Mouse (Mus musculus) embryonic stem cell, embryonic (primary cell): ENCODE data around the gene Ptpn1.

Source experiments
- CTCF ChIA-PET, 4 experiments: fragments of 300-600 bp in 2 of 4; fragments of 350-600 bp in 2 of 4; sonication (Branson Sonifier 250); formaldehyde crosslinking; loops; one replicate each; lab custom pipeline; 2022; ENCODE audit warnings: inconsistent platforms in 2 of 4; lab: Charles Lee
- POLR2A ChIA-PET, 4 experiments: fragments of 300-600 bp in 2 of 4; fragments of 350-600 bp in 2 of 4; sonication (Branson Sonifier 250); formaldehyde crosslinking; loops; one replicate each; lab custom pipeline; 2022; ENCODE audit warnings: antibody characterized with exemption in 4 of 4, inconsistent platforms in 1 of 4; lab: Charles Lee

Gene Ptpn1

GRCm38 (mm10) chr2:167950681-167951080 is 18.8 kb downstream of the Ptpn1 start:
- CTCF ChIA-PET: no interaction called here
- POLR2A ChIA-PET: interaction anchor here in 1 of 4 experiments (0.9 kb wide), 1 partner anchor 18 kb away, joined by 3 read pairs; the partner anchor contains the start of gene Ptpn1

- CTCF ChIA-PET: interaction anchor here in 1 of 4 experiments (1.1 kb wide), 1 partner anchor 34 kb away, joined by 3 read pairs; no protein-coding TSS in a partner anchor
- POLR2A ChIA-PET: interaction anchor here in 3 of 4 experiments (0.6 to 1.8 kb wide), 4 partner anchors 10 to 19 kb away, joined by 3 to 8 read pairs (median 6); partner anchors contain the start of gene Ptpn1 (in 1 of the 3)
Measured at GRCm38 (mm10) chr2:167951301-167952211, 19.7 kb downstream of the Ptpn1 start.

- POLR2A ChIA-PET: interaction anchor here in 2 of 4 experiments (0.8 to 2.1 kb wide), 4 partner anchors 8 to 29 kb away, joined by 3 to 8 read pairs (median 4); no protein-coding TSS in a partner anchor
- CTCF ChIA-PET: interaction anchor here in 2 of 4 experiments (0.6 to 1.2 kb wide), 3 partner anchors 12 to 97 kb away, joined by 3 to 4 read pairs (median 3); no protein-coding TSS in a partner anchor
Measured at GRCm38 (mm10) chr2:167953819-167954218, 22.0 kb downstream of the Ptpn1 start.

- ChIA-PET POLR2A (interaction anchor here in 1 of 4 experiments (1.1 kb wide), 1 partner anchor 12 kb away, joined by 4 read pairs; no protein-coding TSS in a partner anchor), CTCF (interaction anchor here in 1 of 4 experiments (0.6 to 1.1 kb wide), 2 partner anchors 104 to 834 kb away, joined by 3 to 6 read pairs; no protein-coding TSS in a partner anchor)
Measured at GRCm38 (mm10) chr2:167954928-167955327, 23.1 kb downstream of the Ptpn1 start.

- CTCF ChIA-PET: no interaction called here
- POLR2A ChIA-PET: no interaction called here
Measured at GRCm38 (mm10) chr2:167957539-167957938, 25.7 kb downstream of the Ptpn1 start.

GRCm38 (mm10) chr2:167958082-167958788 is 26.4 kb downstream of the Ptpn1 start:
- POLR2A ChIA-PET: no interaction called here
- CTCF ChIA-PET: no interaction called here

- CTCF ChIA-PET: no interaction called here
- POLR2A ChIA-PET: no interaction called here
Measured at GRCm38 (mm10) chr2:167958843-167959242, 27.0 kb downstream of the Ptpn1 start.

GRCm38 (mm10) chr2:167959384-167959911 is 27.6 kb downstream of the Ptpn1 start:
- POLR2A ChIA-PET: no interaction called here
- CTCF ChIA-PET: interaction anchor here in 1 of 4 experiments (1.1 kb wide), 1 partner anchor 55 kb away, joined by 4 read pairs; no protein-coding TSS in a partner anchor

- ChIA-PET POLR2A (no interaction called here), CTCF (interaction anchor here in 1 of 4 experiments (1.1 kb wide), 1 partner anchor 55 kb away, joined by 4 read pairs; no protein-coding TSS in a partner anchor)
Measured at GRCm38 (mm10) chr2:167959996-167960395, 28.1 kb downstream of the Ptpn1 start.

GRCm38 (mm10) chr2:167960584-167960983 is 28.7 kb downstream of the Ptpn1 start:
- ChIA-PET CTCF (no interaction called here), POLR2A (interaction anchor here in 2 of 4 experiments (1.0 to 1.6 kb wide), 3 partner anchors 15 to 36 kb away, joined by 3 to 5 read pairs (median 3); no protein-coding TSS in a partner anchor)

- ChIA-PET POLR2A (interaction anchor here in 2 of 4 experiments (0.6 to 1.6 kb wide), 5 partner anchors 9 to 245 kb away, joined by 3 to 8 read pairs (median 3); no protein-coding TSS in a partner anchor), CTCF (interaction anchor here in 1 of 4 experiments (0.6 kb wide), 1 partner anchor 57 kb away, joined by 7 read pairs; no protein-coding TSS in a partner anchor)
Measured at GRCm38 (mm10) chr2:167962347-167962746, 30.5 kb downstream of the Ptpn1 start.

- ChIA-PET CTCF (interaction anchor here in 1 of 4 experiments (0.5 kb wide), 1 partner anchor 283 kb away, joined by 5 read pairs; no protein-coding TSS in a partner anchor), POLR2A (interaction anchor here in 1 of 4 experiments (0.8 kb wide), 1 partner anchor 39 kb away, joined by 4 read pairs; no protein-coding TSS in a partner anchor)
Measured at GRCm38 (mm10) chr2:167963176-167963575, 31.3 kb downstream of the Ptpn1 start.

- ChIA-PET CTCF (no interaction called here), POLR2A (interaction anchor here in 1 of 4 experiments (0.8 kb wide), 1 partner anchor 40 kb away, joined by 4 read pairs; no protein-coding TSS in a partner anchor)
Measured at GRCm38 (mm10) chr2:167963778-167964300, 32.0 kb downstream of the Ptpn1 start.

GRCm38 (mm10) chr2:167964320-167964719 is 32.5 kb downstream of the Ptpn1 start:
- ChIA-PET POLR2A (interaction anchor here in 2 of 4 experiments (0.5 to 0.7 kb wide), 2 partner anchors 12 to 342 kb away, joined by 4 read pairs; no protein-coding TSS in a partner anchor), CTCF (no interaction called here)

GRCm38 (mm10) chr2:167965911-167966310 is 34.1 kb downstream of the Ptpn1 start:
- ChIA-PET CTCF (no interaction called here), POLR2A (no interaction called here)

- ChIA-PET POLR2A (no interaction called here), CTCF (no interaction called here)
Measured at GRCm38 (mm10) chr2:167968504-167968903, 36.6 kb downstream of the Ptpn1 start.

GRCm38 (mm10) chr2:167969851-167970541 is 38.1 kb downstream of the Ptpn1 start:
- POLR2A ChIA-PET: interaction anchor here in 1 of 4 experiments (0.9 to 1.1 kb wide), 2 partner anchors 11 to 16 kb away, joined by 3 read pairs; no protein-coding TSS in a partner anchor
- CTCF ChIA-PET: interaction anchor here (0.6 to 1.6 kb wide), 6 partner anchors 11 to 128 kb away, joined by 3 to 7 read pairs (median 3); no protein-coding TSS in a partner anchor
